Mouse (Mus musculus) forebrain, embryonic 16.5 days (tissue): ENCODE measurements around the gene Slc22a13. TPM values are rescaled to one million over a fixed set of nuclear protein-coding genes. Genes with fewer than 3 reads are reported as not detected.

Experiments used
- ATAC-seq: fragments of 200-750 bp; cut with Nextera tagmentation; 2 replicates; pipeline ENCODE4 v1.8.0; 2017; ENCODE audit warnings: mild to moderate bottlenecking, moderate library complexity
- H3K27ac ChIP-seq: fragments of 300-500 bp; sonication (generic); 2 replicates; pipeline ENCODE4 v1.5.1; 2014; ENCODE audit warnings: low read length, control low read depth
- H3K27me3 ChIP-seq: fragments of 300-500 bp; sonication (generic); replicated peaks from 2 replicates; pipeline ENCODE4 v1.6.1; 2014; ENCODE audit warnings: low read length; ENCODE audit not compliant: control insufficient read depth, insufficient read depth
- H3K36me3 ChIP-seq: fragments of 300-500 bp; sonication (generic); 2 replicates; pipeline ENCODE4 v1.6.1; 2014; ENCODE audit not compliant: control insufficient read depth, insufficient read depth
- H3K4me1 ChIP-seq: fragments of 300-500 bp; sonication (generic); replicated peaks from 2 replicates; pipeline ENCODE4 v1.6.1; 2014; ENCODE audit warnings: low read length; ENCODE audit not compliant: control insufficient read depth, insufficient read depth
- H3K4me2 ChIP-seq: fragments of 300-500 bp; sonication (generic); 2 replicates; pipeline ENCODE4 v1.6.1; 2014; ENCODE audit warnings: mild to moderate bottlenecking, low read length, control low read depth
- H3K4me3 ChIP-seq: fragments of 300-500 bp; sonication (generic); replicated peaks from 2 replicates; pipeline ENCODE4 v1.5.1; 2014; ENCODE audit warnings: mild to moderate bottlenecking, low read length, control low read depth
- H3K9ac ChIP-seq: fragments of 300-500 bp; sonication (generic); replicated peaks from 2 replicates; pipeline ENCODE4 v1.6.1; 2014; ENCODE audit warnings: low read depth, low read length, control low read depth
- H3K9me3 ChIP-seq: fragments of 300-500 bp; sonication (generic); 2 replicates; pipeline ENCODE4 v1.6.1; 2016; ENCODE audit warnings: low read length; ENCODE audit not compliant: control insufficient read depth
- WGBS: fragments of 180-500 bp; shearing (Covaris S2); extraction: QIAGEN DNeasy Blood & Tissue Kit; methylation state at CpG from one replicate; pipeline ENCODE4 v1.1.7; 2014; 5-methylcytosine and 5-hydroxymethylcytosine counted together
- polyA plus RNA-seq: library from polyadenylated mRNA; unstranded; fragments of >200 nt; fragmentation: Nextera tagmentation; extraction: Ambion mirVana; gene quantifications from 2 replicates; pipeline ENCODE4 v1.2.1, GENCODE M21; 2015

Slc22a13 gene
- polyA plus RNA-seq, 1 experiment from 2014 or later: 0.18 TPM

DNA sequence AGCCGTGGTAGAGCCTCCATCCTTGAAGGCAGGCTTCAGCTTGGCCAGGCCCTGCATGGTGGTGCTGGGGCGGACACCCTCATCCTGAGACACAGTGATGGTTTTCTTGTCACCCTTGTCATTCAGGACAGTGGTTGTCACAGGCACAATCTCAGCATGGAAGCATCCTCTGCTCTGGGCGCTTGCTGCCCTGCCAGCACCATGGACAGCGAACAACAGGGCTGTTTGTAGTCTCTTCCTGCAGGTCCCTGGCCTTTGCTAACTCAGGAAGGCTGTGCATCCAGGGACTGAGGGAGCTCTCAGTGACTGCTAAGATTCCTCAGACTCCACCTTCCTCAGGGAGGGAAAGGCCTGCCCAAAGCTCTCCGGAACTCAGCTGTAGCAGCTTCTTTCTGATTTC, 59.3 kb downstream of the Slc22a13 start:
- Histone ChIP-seq H3K9me3 (no peaks in the 10 kb centered on the region), H3K4me2 (no peak overlapping the region), H3K27ac (no peak overlapping the region), H3K36me3 (no peaks in the 10 kb centered on the region), H3K4me3 (no peak overlapping the region), H3K9ac (no peak overlapping the region), H3K4me1 (0 out of 2 replicates have a peak, but pooled peaks cover 3% of the 10 kb centered on the region), H3K27me3 (no peaks in the 10 kb centered on the region)
- no peak for ATAC-seq
- 35% methylated on average over 5 of the region's 5 CpGs for WGBS

GRCm38 (mm10) chr9:119146098-119146770, 62.7 kb downstream of the Slc22a13 start:
- Histone ChIP-seq H3K9ac (no peak overlapping the region), H3K27ac (no peak overlapping the region), H3K4me2 (no peak overlapping the region), H3K36me3 (no peaks in the 10 kb centered on the region), H3K9me3 (no peaks in the 10 kb centered on the region), H3K4me1 (0 out of 2 replicates have a peak, but pooled peaks cover 3% of the 10 kb centered on the region), H3K27me3 (no peaks in the 10 kb centered on the region), H3K4me3 (no peak overlapping the region)
- no peak for ATAC-seq
- WGBS: 77% methylated on average over 13 of the region's 13 CpGs

DNA sequence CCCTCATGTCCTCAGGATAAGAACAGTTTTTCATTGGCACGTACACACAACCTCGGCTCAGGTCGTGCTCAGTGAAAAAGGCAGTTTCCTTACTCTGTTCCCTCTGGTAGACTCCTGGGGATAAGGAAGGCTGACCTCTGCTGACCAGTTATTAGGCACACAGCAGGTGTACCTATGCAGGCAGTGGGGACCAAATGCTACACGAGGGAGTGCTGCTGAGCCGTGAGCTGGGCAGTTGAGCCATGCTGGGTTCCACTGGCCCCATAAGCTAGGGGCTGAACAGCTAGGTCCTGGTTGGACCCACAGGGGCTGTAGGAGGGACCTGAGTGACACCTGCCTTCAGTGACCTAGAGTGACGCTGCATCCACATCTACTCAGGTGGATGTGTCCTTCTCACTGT, 63.3 kb downstream of the Slc22a13 start:
- Histone ChIP-seq H3K27me3 (no peaks in the 10 kb centered on the region), H3K27ac (no peak overlapping the region), H3K9me3 (no peaks in the 10 kb centered on the region), H3K36me3 (no peaks in the 10 kb centered on the region), H3K4me2 (no peak overlapping the region), H3K9ac (no peak overlapping the region), H3K4me3 (no peak overlapping the region), H3K4me1 (0 out of 2 replicates have a peak, but pooled peaks cover 3% of the 10 kb centered on the region)
- ATAC-seq: no peak
- 55% methylated on average over 6 of the region's 6 CpGs for WGBS

DNA sequence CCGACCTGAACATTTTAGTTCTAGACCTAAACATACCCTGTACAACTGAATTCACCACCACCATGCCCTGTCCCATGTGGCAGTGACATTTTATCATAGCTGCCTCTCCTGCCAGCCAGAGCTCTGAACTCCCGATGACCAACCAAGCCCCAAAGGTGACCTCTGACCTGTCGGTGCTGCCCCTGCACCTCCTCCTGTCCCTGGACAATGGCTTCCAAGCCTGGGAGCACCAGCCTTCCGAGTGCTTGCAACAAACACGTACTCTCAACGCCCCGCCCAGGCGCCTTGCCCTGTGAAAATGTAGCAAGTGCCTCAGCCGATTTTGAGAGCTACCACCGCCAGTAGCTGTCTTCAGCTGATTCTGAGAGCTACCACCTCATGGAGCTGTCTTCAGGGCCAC, 63.8 kb downstream of the Slc22a13 start:
- ATAC-seq: no peak
- 48% methylated on average over 10 of the region's 10 CpGs for WGBS

GRCm38 (mm10) chr9:119144696-119145095, 64.2 kb downstream of the Slc22a13 start:
- H3K4me2 ChIP-seq: no peak overlapping the region
- WGBS: 54% methylated on average over 8 of the region's 8 CpGs
- H3K36me3 ChIP-seq: no peaks in the 10 kb centered on the region
- no peak overlapping the region for H3K27ac ChIP-seq
- no peaks in the 10 kb centered on the region for H3K9me3 ChIP-seq
- H3K27me3 ChIP-seq: no peaks in the 10 kb centered on the region
- 0 out of 2 replicates have a peak, but pooled peaks cover 3% of the 10 kb centered on the region for H3K4me1 ChIP-seq
- H3K9ac ChIP-seq: no peak overlapping the region
- H3K4me3 ChIP-seq: no peak overlapping the region
- no peak for ATAC-seq

More for the DNA sequence above, 63.8 kb downstream of the Slc22a13 start:
- Histone ChIP-seq H3K27ac (no peak overlapping the region), H3K4me3 (no peak overlapping the region), H3K27me3 (no peaks in the 10 kb centered on the region), H3K9me3 (no peaks in the 10 kb centered on the region), H3K36me3 (no peaks in the 10 kb centered on the region), H3K4me2 (no peak overlapping the region), H3K4me1 (0 out of 2 replicates have a peak, but pooled peaks cover 3% of the 10 kb centered on the region), H3K9ac (no peak overlapping the region)

GRCm38 (mm10) chr9:119143372-119143771, 65.5 kb downstream of the Slc22a13 start:
- no peak for ATAC-seq
- no peaks in the 10 kb centered on the region for H3K9me3 ChIP-seq

More at GRCm38 (mm10) chr9:119143372-119143771, 65.5 kb downstream of the Slc22a13 start:
- H3K4me2 ChIP-seq: no peak overlapping the region
- no peak overlapping the region for H3K4me3 ChIP-seq
- H3K9ac ChIP-seq: no peak overlapping the region
- no peaks in the 10 kb centered on the region for H3K27me3 ChIP-seq
- no peak overlapping the region for H3K27ac ChIP-seq
- 78% methylated on average over 9 of the region's 9 CpGs for WGBS
- 0 out of 2 replicates have a peak, but pooled peaks cover 3% of the 10 kb centered on the region for H3K4me1 ChIP-seq
- H3K36me3 ChIP-seq: no peaks in the 10 kb centered on the region

Other genes with a start within 250 kb of the Slc22a13 start
- gene Vill, start 156.3 kb downstream of the Slc22a13 start, polyA plus RNA-seq: 1.5 and 2.8 TPM in 2 replicates
- gene Plcd1, start 115.6 kb downstream of the Slc22a13 start, polyA plus RNA-seq: 12.9 and 13.0 TPM in 2 replicates
- gene Dlec1, start 106.6 kb downstream of the Slc22a13 start, polyA plus RNA-seq: 0.47 and 0.57 TPM in 2 replicates
- 1.3 and 1.7 TPM in 2 replicates for gene Acaa1b, start 52.0 kb downstream of the Slc22a13 start, polyA plus RNA-seq
- not detected in 2 replicates for gene Gm47289, start 49.9 kb downstream of the Slc22a13 start, polyA plus RNA-seq
- 13.4 and 14.6 TPM in 2 replicates for gene Oxsr1, start 113.3 kb upstream of the Slc22a13 start, polyA plus RNA-seq
- 107 and 119 TPM in 2 replicates for gene Acaa1a, start 130.6 kb upstream of the Slc22a13 start, polyA plus RNA-seq
- 4.4 and 6.2 TPM in 2 replicates for gene Myd88, start 132.3 kb upstream of the Slc22a13 start, polyA plus RNA-seq
- 3.0 and 3.8 TPM in 2 replicates for gene Xylb, start 148.3 kb upstream of the Slc22a13 start, polyA plus RNA-seq
- gene Slc22a14, start 156.5 kb upstream of the Slc22a13 start, polyA plus RNA-seq: not detected in 2 replicates
- gene Acvr2b, start 193.0 kb upstream of the Slc22a13 start, polyA plus RNA-seq: 26.5 and 32.7 TPM in 2 replicates
- 60.7 and 66.1 TPM in 2 replicates for gene Exog, start 235.8 kb upstream of the Slc22a13 start, polyA plus RNA-seq